Mouse (Mus musculus): ENCODE results near the gene Gm5592. TPM values are rescaled to one million over a fixed set of nuclear protein-coding genes. Genes with fewer than 3 reads are reported as not detected.
"Not testable (repeated sequence)": the region's sequence is repeated elsewhere in the genome, so short reads cannot be mapped to it uniquely, and the experiment has no call there.

The Gm5592 gene
- total RNA-seq (2021): not detected
- long read RNA-seq, experiment 1: 0 reads
- long read RNA-seq, experiment 2: 0 reads

DNA sequence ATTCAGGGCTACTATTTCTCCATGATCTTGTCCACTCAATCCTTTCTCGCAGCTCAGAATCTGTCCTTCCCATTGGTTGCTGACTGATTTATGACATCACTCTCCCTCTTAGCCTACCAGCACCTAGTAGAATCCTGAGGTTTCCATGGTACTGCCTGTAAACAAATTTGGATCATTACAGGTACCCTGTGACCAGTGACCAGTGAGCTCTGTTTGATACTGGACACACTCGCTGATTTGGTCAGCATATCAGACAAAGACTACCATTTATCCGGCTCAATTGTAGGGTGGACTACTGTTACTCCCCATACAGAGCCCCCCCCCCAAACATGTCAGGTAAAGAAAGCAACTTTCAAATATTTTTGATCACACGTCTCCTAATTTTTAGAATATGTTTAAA is at the start of gene Gm5592:
TSS of gene Gm5592 (plus strand) at position 301 of the 400 bp plus-strand sequence.
- DNase-seq (ENCODE audit: low spot score in 2 of 2): not testable (repeated sequence)

DNA sequence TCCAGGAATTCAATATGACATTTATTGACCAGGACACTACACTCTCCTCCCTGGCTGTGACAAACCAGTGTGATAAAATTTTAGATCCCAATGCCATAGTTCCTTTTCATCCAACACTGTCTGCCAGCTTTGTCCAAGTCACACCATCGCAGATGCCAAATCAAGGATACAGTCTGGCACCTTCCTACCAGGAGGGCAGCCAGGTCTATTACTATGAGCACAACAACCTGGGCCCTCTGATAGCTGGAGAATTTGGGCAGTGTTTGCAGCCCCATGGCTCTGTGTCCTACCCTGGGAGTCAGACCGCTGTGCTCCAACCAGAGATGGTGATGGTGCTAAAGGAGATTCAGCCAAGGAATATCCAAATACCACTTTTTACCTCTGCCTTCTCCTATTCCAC is 2.2 kb downstream of the Gm5592 start:
- DNase-seq (ENCODE audit: low spot score in 2 of 2): not testable (repeated sequence)

GRCm38 (mm10) chr7:41157879-41158278 is 4.2 kb downstream of the Gm5592 start:
- not testable (repeated sequence) for DNase-seq (ENCODE audit: low spot score in 2 of 2)

- DNase-seq (ENCODE audit: low spot score in 2 of 2): not testable (repeated sequence)
Observed at GRCm38 (mm10) chr7:41158562-41158961, 4.9 kb downstream of the Gm5592 start.

DNA sequence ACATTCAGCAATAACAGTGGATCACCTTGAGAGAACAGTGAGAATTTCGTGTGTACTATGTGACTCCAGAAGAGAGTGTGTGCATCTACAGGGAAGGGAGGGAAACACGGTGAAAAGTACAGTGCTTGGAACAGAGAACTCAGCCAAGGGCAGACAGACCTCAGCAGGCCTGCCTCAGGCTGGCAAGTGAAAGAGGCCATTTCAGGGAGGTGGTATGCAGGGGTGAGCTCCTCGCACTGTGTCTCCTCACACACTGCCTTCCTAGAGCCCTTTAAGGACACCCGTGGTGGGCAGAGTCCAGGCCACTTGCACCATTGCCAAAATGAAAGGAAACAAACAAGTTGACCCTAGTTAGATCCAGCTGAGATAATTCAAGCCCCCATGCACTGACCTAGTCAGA is 40.0 kb downstream of the Gm5592 start:
- no peak for DNase-seq (ENCODE audit: low spot score in 2 of 2)

Other genes starting within 250 kb of the Gm5592 start
- not detected for gene 4930433I11Rik, start 166.3 kb upstream of the Gm5592 start, total RNA-seq (2021)
- gene Gm4884, start 121.1 kb upstream of the Gm5592 start, total RNA-seq (2021): not detected
- gene AI987944, start 239.5 kb downstream of the Gm5592 start, total RNA-seq (2021): 10 to 100 TPM; 11.2 to 12.2 TPM